Mouse (Mus musculus): ENCODE measurements around the gene Gpalpp1.

Gene Gpalpp1

GRCm38 (mm10) chr14:76110396-76111221 is at the start of gene Gpalpp1, which contains the start of gene Nufip1:
TSS of gene Gpalpp1 (minus strand) at chr14:76110760.
TSS of gene Nufip1 (plus strand) at chr14:76110891.
- peak; percentile 81 for DNase-seq

DNA sequence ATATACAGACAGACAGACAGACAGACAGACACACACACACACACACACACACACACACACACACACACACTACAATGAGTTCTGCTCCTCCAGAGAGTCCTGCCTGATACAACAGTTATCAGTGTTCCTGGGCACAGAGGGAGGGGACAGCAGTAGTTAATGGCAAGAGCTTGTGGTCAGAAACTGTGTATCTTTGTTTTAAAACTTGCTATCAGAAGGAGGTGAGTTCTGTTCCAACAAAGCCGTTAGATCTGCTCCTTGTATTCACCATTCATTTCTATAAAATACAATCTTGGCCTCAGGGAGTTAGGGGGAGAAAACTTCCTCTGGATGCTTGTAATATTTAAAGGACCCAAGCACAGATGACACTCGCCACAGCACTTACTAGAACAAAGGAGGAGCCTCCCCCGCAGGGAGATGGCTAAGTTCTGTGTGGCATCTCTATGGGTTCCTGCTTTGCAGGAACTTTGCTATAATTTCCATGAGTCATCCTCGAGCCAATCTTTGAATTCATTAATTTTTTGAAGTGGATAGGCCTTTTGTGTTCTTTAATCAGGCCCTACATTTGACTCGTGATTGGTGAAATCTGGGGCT is 47.7 kb upstream of the Gpalpp1 start:
- DNase-seq = no peak

DNA sequence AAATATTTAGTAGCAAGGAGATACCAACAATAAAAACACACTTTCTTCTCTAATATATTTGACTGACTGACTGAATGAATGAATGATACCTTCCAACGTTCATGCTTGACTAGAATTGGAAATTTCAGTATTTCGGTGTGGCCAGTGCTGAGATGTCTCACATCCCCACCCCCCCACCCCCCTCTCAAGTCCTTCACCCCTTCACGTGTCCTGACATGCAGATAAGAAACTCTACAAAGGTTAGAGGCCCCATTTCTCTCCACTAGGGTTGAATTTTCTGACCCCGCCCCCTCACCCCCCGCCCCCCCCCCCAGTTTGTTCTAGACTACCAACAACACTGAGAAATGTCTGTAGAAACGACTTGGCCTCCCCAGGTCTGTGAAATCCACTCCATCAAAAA is 43.3 kb upstream of the Gpalpp1 start:
- no peak for DNase-seq

DNA sequence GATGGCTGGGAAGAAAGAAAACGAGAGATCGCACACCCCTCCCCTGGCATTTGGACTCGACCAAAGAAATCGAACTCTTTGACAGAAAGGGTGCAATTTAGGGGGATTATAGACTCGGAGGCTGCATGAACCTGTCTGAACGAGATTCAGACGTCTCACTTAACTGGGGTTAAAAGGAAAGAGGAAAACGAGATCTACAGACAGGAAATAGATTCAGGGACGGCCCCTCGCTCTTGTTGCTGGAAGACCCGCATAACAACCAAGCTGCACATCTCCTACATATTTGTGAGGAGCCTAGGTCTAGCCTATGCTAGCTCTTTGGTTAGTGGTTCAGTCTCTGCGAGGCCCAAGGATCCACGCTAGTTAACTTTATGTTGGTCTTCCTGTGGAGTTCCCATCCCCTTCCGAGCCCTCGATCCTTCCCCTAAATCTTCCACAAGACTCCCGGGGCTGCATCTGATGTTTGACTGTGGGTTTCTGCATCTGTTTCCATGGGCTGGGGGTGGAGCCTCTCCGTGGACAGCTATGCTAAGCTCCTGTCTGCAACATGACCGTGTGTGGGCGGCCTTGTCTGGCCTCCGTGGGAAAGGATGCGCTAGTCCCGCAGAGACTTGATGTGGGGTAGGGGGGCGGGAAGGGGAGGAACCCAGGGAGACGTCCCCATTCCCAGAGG is 42.6 kb upstream of the Gpalpp1 start:
- no peak for DNase-seq

DNA sequence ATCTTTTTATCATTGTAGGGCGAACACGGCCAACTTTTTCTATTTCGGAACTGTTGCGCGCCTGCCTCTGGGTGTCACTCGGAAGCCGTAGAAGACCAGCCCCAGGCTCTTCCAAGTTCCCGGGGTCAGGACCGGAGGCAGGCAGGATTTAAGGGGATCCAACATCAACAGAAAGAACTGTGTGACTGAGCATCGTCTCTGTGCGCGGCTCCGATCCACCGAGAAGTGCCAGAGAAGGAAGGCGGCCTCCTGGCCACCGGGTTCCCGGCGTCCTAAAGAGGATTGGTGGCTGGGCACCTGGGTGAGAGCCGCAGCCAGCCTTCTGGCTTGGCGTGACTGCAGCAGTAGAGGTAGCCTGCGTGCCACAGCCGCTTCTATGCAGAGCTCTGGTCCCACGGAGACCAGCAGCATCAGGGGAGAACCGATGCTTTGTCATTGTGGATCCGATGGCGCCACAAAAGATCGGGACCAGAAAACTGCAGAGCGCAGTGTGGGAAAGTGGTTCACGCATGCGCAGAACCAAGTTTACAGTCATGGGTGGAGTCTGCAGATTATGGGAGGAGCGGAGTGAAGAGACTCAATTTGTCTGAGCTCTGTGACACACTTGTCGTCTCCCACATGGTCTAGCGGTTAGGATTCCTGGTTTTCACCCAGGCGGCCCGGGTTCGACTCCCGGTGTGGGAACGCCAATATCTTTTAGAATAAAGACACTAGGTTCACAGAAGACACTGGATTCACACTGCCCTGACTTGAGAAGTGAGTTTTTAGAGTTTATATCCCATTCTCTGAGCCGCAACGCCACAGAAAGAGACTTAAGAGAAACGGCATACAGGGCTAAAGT is 41.8 kb upstream of the Gpalpp1 start:
- DNase-seq = peak; percentile 93

DNA sequence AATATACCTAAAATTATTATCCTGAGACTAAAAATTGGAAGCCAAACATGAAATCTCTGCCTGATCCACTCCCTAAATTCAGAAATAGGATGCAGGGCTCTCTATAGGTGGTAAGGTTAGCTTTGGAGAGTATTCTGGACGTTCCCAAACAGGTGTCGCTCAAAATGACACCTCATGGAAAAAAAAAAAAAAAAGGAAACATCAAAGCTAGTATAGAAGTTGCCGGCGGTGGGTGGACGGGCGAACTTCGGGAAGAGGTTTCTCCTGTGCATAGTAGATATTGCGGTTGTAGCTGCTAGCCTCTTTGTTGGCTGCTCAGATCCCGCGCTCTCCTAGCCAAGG is 41.2 kb upstream of the Gpalpp1 start:
- no peak for DNase-seq

DNA sequence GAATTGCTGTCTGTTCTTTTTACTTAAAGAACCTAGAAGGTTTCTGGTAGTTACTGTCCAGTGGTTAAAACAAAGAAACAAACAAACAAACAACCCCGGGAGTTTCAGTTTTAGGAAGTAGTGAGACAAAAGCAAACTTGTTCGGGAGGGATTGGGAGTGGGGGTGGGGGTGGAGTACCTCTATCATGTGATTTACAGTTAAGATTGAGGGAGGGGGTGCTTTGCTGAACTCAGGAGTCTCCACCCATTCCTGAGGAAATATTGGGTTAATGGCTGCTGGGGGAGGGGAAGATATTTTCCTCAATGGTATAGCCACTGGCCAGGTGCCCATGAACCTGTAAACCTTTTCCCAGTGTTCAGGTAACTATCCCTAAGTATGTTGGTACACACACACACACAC is 40.5 kb upstream of the Gpalpp1 start:
- DNase-seq = no peak

DNA sequence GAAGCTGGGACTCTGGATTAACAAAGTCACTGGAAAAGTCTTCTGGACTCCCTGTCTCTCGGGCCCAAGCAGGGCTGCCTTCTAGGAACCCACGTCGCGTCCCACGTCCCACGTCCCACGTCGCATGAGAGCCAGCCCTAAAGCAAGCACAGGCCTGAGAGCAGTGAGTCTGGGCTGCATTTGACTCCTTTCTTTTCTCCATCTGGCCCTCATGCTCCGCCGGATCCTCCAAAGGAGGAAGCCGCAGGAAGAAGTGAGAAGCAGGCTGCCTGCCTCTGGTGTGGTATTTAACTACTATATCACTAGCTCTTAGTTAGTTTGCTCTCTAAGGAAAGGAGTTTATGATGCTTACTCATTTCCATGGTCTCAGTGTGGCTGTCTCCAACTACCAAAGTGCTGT is 39.9 kb upstream of the Gpalpp1 start:
- no peak for DNase-seq

DNA sequence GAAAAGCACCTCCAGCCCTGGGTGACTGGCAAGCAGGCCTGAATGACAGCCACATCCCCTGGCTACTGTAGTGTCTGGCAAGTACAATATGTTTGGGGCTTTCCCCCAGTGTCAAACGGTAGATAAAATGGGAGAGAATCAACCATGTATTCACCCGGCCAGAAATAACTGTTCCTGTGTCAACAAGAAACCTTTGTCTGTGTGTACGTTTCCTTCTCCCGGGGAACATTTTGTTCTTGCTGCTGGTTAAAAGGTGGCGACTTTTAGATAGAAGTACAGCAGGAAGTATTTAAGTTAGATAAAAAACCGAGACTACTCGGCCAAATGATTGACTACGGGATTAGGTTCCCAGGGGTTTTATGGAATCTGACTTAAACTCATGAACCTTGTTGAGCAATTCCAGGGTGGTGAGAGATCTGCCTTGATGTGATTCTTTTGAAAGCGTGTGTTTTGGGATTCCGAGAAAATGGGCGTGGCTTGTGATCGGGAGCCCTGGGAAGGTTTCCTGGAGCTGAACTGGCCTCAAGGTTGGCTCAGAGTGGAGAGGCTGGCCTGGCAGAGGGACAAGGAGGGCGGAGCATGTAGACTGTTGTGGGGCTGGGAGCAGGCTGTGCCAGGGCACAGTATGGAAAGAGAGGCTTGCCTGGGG is 39.1 kb upstream of the Gpalpp1 start:
- DNase-seq = no peak

DNA sequence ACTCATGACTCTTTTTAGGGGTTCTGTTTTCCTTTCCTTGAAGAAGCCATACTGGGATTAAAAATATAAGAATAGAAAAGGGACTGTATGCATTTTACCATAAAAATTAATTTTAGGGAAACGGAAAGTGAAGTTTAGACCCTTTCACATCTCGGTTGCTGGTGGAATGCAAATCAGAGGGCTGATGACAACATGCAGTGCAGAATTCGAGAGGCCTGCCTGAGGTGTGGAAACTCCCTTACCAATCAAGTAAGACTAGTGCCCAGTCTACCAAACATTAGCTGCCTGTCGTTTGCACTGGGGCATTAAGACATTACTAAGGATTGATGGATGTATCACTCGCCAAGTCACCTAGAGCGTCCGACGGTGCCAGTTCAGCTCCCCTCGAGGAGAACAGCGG is 37.7 kb upstream of the Gpalpp1 start:
- no peak for DNase-seq

GRCm38 (mm10) chr14:76147061-76147460 is 36.5 kb upstream of the Gpalpp1 start:
- no peak for DNase-seq

GRCm38 (mm10) chr14:76145868-76146267 is 35.3 kb upstream of the Gpalpp1 start:
- DNase-seq = no peak

DNA sequence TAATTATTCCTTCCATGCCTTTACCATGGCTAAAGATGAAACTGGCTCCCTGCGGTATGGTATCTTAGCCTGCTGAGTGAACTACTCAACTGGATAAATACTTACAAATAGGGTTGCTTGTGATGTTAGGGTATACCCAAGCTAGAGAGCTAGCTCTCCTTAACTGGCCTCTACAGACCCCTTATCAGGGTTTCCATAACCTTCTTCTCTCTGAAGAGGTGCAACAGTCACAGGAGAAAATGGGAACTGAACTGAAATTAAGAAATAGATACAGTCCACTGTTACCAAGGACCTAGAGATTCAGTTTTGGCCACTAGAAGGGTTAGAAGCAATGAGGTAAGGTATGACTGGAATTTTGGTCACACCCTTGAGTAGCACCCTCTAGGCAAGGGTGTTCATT is 34.7 kb upstream of the Gpalpp1 start:
- no peak for DNase-seq

GRCm38 (mm10) chr14:76134975-76135374 is 24.4 kb upstream of the Gpalpp1 start:
- DNase-seq = no peak

DNA sequence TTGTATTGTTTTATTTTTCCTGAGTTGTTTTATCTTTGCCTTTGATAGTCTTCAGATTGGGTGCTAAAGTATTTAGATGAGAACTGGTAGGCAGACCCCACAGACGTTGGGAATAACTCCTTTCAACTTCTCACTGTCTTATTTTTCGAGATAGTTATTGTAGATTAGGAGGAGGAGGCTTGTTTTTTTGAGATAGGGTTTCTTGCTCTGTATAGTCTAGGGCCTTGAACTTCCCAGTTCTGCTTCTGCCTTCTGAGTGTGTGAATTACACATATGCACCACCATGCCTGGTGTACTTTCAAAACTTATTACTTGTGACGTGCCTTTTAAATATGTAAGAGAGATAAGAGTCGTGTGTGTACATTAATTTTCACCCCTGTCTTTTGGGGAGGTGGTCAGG is 17.6 kb upstream of the Gpalpp1 start:
- no peak for DNase-seq

DNA sequence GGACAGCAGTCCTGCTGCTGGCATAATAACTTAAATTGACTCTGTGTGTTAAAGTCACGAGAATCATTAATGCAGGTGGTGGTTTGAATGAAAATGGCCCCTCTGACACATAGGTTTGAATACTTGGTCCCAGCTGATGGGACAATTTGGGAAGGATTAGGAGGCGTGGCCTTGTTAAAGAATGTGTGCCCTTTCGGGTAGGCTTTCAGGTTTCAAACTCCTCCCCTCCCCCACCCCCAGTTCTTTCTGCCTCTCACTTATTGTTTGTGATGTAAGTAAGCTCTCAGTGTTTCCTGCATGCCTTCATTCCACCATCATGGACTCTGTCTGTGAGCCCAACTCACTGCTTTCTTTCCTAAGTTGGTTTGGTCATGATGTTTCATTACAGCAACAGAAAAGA is 16.8 kb upstream of the Gpalpp1 start:
- no peak for DNase-seq

DNA sequence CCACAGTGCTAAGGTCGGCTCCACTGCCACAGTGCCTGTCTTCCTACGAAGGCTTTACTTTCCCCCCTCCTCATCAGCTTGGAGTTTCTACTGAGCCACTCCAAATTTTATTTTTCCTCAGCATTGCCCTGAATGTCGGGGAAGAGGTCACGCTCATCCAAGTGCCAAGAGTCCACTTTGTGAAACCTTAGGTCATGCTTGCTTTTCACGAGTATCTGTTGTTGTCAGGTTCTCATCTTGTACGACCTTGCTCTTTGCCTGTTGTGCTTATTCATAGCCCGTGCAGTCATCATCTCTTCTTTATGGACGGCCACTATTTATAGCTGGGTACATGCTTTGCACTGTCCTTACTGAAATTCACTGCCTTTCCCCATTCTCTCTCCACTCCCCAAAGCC is 12.1 kb upstream of the Gpalpp1 start:
- no peak for DNase-seq

- DNase-seq = peak; percentile 59
Observed at GRCm38 (mm10) chr14:76121901-76122662, 11.5 kb upstream of the Gpalpp1 start.

GRCm38 (mm10) chr14:76120472-76120871 is 9.9 kb upstream of the Gpalpp1 start:
- DNase-seq = no peak

DNA sequence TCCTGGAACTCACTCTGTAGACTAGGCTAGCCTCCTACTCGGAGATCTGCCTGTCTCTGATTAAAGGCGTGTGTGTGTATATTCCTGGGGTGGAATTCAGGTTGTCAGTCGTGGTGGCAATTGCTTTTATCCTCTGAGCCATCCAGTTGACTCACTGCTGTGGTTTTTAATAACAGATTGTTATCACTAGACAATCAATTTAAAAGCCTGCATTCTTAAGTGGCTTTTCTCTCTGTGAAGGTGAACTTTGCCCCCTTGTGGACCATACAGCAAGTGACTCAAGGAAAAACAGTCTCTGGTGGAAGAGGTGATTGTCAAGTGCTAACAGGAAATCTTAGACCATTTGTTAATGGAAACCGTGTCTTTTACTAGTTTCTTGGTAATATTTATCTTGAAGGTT is 8.4 kb upstream of the Gpalpp1 start:
- no peak for DNase-seq

DNA sequence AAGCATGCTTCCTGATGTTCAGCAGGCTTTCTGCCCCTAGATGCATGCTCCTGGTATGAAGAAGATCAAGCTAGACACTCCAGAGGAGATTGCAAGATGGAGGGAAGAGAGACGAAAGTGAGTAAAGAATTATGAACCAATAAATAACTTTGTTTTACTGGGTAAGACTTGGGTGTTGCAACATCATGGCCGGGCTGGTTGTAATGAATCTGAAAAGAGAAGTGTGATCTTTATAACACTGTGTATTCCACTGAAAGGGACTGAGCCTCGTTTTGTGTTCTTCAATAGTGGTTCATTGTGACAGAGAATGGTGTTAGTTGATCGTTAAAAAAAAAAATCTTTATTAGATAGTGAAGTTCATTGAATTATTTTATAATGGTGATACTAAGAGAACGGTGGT is 5.2 kb upstream of the Gpalpp1 start:
- DNase-seq = no peak

DNA sequence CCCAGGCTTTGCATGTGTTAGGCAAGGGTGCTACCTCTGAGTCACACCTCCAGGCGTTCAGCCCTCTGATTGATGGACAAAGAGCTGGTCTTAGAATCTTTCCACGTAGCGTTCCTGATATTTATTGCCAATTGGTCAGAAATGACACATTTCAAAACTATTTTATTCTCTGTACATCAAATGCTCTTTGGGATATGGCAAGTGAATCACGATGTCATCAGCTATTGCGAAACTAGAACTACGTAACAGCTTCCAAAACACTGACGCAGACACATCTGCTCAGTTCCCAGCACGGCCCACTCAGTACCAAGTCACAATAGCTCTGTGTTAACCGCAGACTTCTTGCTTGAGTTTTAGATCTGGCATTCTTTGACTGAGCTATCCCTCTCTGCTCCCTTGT is 11.0 kb downstream of the Gpalpp1 start:
- DNase-seq = no peak
